Mouse (Mus musculus): ENCODE data around the gene Tln1. TPM values are rescaled to one million over a fixed set of nuclear protein-coding genes. Genes with fewer than 3 reads are reported as not detected.

Gene Tln1
- total and polyA plus RNA-seq, 2 experiments from 2014 or later, result 77.2 to 141 TPM

DNA sequence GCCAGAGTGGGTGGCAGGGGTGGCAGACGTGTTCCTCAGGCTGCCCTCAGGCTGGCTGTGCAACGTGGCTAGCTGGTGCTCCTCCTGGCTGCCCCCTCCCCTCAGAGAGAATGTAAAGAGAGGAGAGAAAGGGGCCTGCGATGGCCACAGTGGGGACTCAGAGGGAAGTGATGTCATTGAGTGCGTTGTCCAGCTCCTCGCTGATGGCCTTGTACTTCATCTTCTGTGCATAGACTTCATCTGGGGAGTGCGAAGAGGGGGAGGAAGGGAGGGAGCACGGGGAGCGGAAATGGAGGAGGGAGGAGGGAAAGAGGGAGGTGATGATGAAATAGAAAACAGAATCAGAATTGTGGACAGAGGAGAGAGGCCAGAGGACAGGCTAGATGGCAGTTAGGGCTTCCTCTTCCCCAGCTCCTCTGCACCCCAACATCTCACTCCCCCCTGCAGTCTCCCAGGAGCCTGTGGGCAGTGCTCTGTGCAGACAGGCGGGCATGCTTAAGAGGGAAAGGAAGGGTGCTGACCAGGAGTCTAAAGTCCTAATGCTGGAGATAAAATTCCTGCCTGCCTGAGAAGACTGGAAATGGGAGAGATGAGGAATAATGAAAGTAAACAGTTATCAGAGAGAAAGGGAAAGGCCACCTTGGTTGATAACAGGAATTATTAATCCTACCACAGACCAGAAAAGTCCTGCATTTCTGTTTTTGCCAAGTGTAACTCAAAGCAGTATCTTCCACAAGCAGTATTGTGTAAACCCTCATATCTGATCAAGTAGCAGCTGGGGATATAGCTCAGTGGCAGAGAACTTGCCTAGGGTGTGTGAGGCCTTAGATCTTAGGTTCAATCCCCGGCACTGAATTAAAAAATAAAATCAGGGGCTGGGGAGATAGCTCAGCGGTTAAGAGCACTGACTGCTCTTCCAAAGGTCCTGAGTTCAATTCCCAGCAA, 46.5 kb downstream of the Tln1 start:
- peak; percentile 4 for DNase-seq (ENCODE audit: low spot score)

DNA sequence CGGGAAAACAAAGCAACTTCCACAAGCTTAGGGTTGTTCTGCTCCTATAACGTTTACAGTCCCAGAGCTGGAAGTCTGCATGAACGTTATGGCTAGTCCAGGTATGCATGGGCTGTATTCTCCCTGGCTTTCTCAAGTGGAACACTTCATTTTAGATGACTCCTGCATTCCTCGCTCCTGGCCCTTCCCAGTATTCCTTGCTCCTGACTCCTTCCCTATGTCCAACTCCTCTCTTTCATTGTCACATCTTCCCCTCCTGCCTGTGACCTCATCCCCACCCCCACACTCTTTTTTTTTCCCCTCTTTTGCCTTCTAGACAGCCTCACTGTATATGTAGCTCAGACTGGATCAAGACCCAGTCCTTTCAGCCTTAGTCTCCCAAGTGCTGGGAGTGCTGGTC, 48.7 kb downstream of the Tln1 start:
- Histone ChIP-seq H3K36me3 (replicated peaks; ENCODE audit: control insufficient read depth, insufficient read depth, low read length) (peaks cover 12% of the 10 kb centered on the region; the same call in 1 of the 2 replicates), H3K27me3 (ENCODE audit: control insufficient read depth, insufficient read depth, low read length) (no peaks in the 10 kb centered on the region), H3K9me3 (replicated peaks; ENCODE audit: control insufficient read depth, low read length) (no peaks in the 10 kb centered on the region), H3K27ac (ENCODE audit: low read depth) (no peak overlapping the region), H3K4me1 (ENCODE audit: control insufficient read depth, insufficient read depth) (no peaks in the 10 kb centered on the region), H3K4me3 (ENCODE audit: low read depth, low read length) (no peak overlapping the region), H3K9ac (replicated peaks; ENCODE audit: low read depth, low read length) (no peak overlapping the region), H3K4me2 (ENCODE audit: low read depth, low read length) (no peak overlapping the region)
- ATAC-seq (ENCODE audit: insufficient read depth, low read depth), result no peak
- WGBS, result 49% methylated on average over 4 of the region's 4 CpGs
- DNase-seq (ENCODE audit: low spot score), result no peak
- TF ChIP-seq EP300 (IDR thresholded peaks at IDR 0.05; ENCODE audit: low read depth) (no peak), CTCF (IDR thresholded peaks at IDR 0.05; ENCODE audit: low read depth) (no peak)

More for the DNA sequence above, 46.5 kb downstream of the Tln1 start:
- no peak for ATAC-seq (ENCODE audit: insufficient read depth, low read depth)
- H3K36me3 ChIP-seq (replicated peaks; ENCODE audit: control insufficient read depth, insufficient read depth, low read length), result peaks cover 16% of the 10 kb centered on the region; the same call in 1 of the 2 replicates
- peaks cover 10% of the 10 kb centered on the region for H3K4me1 ChIP-seq (ENCODE audit: control insufficient read depth, insufficient read depth)
- no peak overlapping the region for H3K4me3 ChIP-seq (ENCODE audit: low read depth, low read length)
- H3K9ac ChIP-seq (replicated peaks; ENCODE audit: low read depth, low read length), result no peak overlapping the region
- no peaks in the 10 kb centered on the region for H3K9me3 ChIP-seq (replicated peaks; ENCODE audit: control insufficient read depth, low read length)
- no peak overlapping the region for H3K27ac ChIP-seq (ENCODE audit: low read depth)
- WGBS, result 58% methylated on average over 11 of the region's 11 CpGs
- no peaks in the 10 kb centered on the region for H3K27me3 ChIP-seq (ENCODE audit: control insufficient read depth, insufficient read depth, low read length)
- no peak overlapping the region for H3K4me2 ChIP-seq (ENCODE audit: low read depth, low read length)
- no peak for TF ChIP-seq EP300 (IDR thresholded peaks at IDR 0.05; ENCODE audit: low read depth)
- no peak for TF ChIP-seq CTCF (IDR thresholded peaks at IDR 0.05; ENCODE audit: low read depth)

DNA sequence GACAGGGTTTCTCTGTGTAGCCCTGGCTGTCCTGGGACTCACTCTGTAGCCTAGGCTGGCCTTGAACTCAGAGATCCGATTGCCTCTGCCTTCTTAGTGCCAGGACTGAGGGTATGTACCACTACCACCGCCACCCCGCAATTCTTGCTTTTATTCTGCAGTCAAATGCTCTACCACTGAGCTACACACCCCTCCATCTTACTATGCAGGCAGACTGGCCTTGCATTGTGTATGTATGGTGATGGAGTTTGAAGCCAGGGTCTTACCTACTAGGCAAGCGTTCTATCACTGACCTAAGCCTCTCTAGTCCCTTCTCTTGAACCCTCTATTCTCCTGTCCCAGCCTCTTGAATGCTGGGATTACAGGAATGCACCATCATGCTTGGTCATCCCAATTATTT, 49.2 kb downstream of the Tln1 start:
- ATAC-seq (ENCODE audit: insufficient read depth, low read depth) (no peak), DNase-seq (ENCODE audit: low spot score) (no peak)
- Histone ChIP-seq H3K9ac (replicated peaks; ENCODE audit: low read depth, low read length) (no peak overlapping the region), H3K4me2 (ENCODE audit: low read depth, low read length) (no peak overlapping the region), H3K4me1 (ENCODE audit: control insufficient read depth, insufficient read depth) (0 out of 2 replicates have a peak, but pooled peaks cover under 1% of the 10 kb centered on the region), H3K27me3 (ENCODE audit: control insufficient read depth, insufficient read depth, low read length) (no peaks in the 10 kb centered on the region), H3K27ac (ENCODE audit: low read depth) (no peak overlapping the region), H3K9me3 (replicated peaks; ENCODE audit: control insufficient read depth, low read length) (no peaks in the 10 kb centered on the region), H3K4me3 (ENCODE audit: low read depth, low read length) (no peak overlapping the region), H3K36me3 (replicated peaks; ENCODE audit: control insufficient read depth, insufficient read depth, low read length) (0 out of 2 replicates have a peak, but pooled peaks cover 8% of the 10 kb centered on the region)
- WGBS, result 83% methylated on average over 4 of the region's 4 CpGs
- TF ChIP-seq CTCF (IDR thresholded peaks at IDR 0.05; ENCODE audit: low read depth) (no peak), EP300 (IDR thresholded peaks at IDR 0.05; ENCODE audit: low read depth) (no peak)

GRCm38 (mm10) chr4:43512653-43513052, 49.8 kb downstream of the Tln1 start:
- DNase-seq (ENCODE audit: low spot score), result no peak
- Histone ChIP-seq H3K4me2 (ENCODE audit: low read depth, low read length) (no peak overlapping the region), H3K36me3 (replicated peaks; ENCODE audit: control insufficient read depth, insufficient read depth, low read length) (0 out of 2 replicates have a peak, but pooled peaks cover 8% of the 10 kb centered on the region), H3K27me3 (ENCODE audit: control insufficient read depth, insufficient read depth, low read length) (no peaks in the 10 kb centered on the region), H3K4me3 (ENCODE audit: low read depth, low read length) (no peak overlapping the region), H3K4me1 (ENCODE audit: control insufficient read depth, insufficient read depth) (peaks cover 7% of the 10 kb centered on the region; the same call in 1 of the 2 replicates), H3K9ac (replicated peaks; ENCODE audit: low read depth, low read length) (no peak overlapping the region), H3K27ac (ENCODE audit: low read depth) (no peak overlapping the region), H3K9me3 (replicated peaks; ENCODE audit: control insufficient read depth, low read length) (no peaks in the 10 kb centered on the region)
- WGBS, result 40% methylated on average over 7 of the region's 7 CpGs
- ATAC-seq (ENCODE audit: insufficient read depth, low read depth), result no peak
- TF ChIP-seq CTCF (IDR thresholded peaks at IDR 0.05; ENCODE audit: low read depth), result no peak
- no peak for TF ChIP-seq EP300 (IDR thresholded peaks at IDR 0.05; ENCODE audit: low read depth)

DNA sequence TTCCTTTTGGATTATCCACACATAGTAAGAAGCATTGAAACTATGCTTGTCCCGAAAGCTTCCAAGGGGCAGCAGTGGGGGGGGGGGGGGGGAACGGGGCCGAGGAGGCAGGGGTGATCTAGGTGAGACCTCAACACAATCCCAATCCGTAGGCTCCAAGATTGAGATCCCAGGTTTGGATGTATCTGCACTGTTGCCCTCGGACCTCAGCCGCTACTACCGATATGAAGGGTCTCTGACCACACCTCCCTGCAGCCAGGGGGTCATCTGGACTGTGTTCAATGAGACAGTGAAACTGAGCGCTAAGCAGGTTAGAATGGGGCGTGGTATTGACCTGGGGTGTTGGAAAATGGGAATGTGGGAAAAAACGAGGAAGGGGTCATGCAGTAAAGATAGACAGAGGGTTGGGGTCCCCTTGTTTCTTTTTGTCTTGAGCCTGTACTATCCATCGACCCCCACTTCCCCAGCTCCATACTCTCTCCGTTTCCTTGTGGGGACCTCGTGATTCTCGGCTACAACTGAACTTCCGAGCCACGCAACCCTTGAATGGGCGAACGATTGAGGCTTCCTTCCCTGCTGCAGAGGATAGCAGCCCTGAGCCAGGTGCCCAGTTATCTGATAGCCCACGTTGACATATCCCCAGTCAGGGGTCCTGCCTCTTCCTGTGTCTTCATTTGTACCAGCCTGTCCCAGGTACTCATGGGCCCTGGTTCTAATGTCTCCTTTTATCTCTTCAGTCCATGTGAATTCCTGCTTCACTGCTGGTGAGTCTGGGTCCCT, 50.6 kb downstream of the Tln1 start:
- no peak overlapping the region for H3K27ac ChIP-seq (ENCODE audit: low read depth)
- H3K4me2 ChIP-seq (ENCODE audit: low read depth, low read length), result no peak overlapping the region
- no peak for ATAC-seq (ENCODE audit: insufficient read depth, low read depth)
- no peaks in the 10 kb centered on the region for H3K9me3 ChIP-seq (replicated peaks; ENCODE audit: control insufficient read depth, low read length)
- no peak for DNase-seq (ENCODE audit: low spot score)
- 56% methylated on average over 17 of the region's 19 CpGs for WGBS
- no peak overlapping the region for H3K9ac ChIP-seq (replicated peaks; ENCODE audit: low read depth, low read length)
- H3K4me3 ChIP-seq (ENCODE audit: low read depth, low read length), result no peak overlapping the region
- peaks cover 8% of the 10 kb centered on the region; the same call in 1 of the 2 replicates for H3K4me1 ChIP-seq (ENCODE audit: control insufficient read depth, insufficient read depth)
- no peaks in the 10 kb centered on the region for H3K27me3 ChIP-seq (ENCODE audit: control insufficient read depth, insufficient read depth, low read length)
- 0 out of 2 replicates have a peak, but pooled peaks cover 2% of the 10 kb centered on the region for H3K36me3 ChIP-seq (replicated peaks; ENCODE audit: control insufficient read depth, insufficient read depth, low read length)
- TF ChIP-seq CTCF (IDR thresholded peaks at IDR 0.05; ENCODE audit: low read depth), result no peak
- no peak for TF ChIP-seq EP300 (IDR thresholded peaks at IDR 0.05; ENCODE audit: low read depth)

Data from heart, postnatal 0 days (tissue).